Mouse (Mus musculus) adrenal gland, adult (tissue): ENCODE data around the gene 4933412E24Rik.

Source experiments
- DNase-seq, 2 experiments: peaks; one replicate each; pipeline ENCODE4 v3.0.0; 2022 to 2023; ENCODE audit warnings: low spot score in 1 of 2; ENCODE audit not compliant: inconsistent age in 2 of 2

Gene 4933412E24Rik

DNA sequence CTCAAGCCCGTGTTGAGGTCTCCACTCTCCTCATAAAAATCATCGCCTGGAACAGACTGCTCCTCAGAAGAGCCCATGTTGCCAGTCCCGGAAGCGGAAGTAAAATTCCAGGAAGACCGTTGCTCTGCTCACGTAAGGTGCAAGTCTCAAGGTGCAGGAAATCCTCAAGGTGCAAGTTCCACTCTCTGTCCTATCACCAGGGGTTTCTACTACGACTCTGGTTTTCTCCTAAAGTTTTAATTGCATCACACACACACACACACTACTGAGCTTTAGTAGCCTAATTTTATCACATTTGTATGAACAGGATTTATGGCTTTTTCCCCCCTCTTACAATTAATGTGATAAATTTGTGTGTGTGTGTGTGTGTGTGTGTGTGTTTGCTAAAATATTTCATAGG lies at the start of gene 4933412E24Rik:
4933412E24Rik (minus strand) TSS at position 101 of the 400 bp plus-strand sequence.
- no peak for DNase-seq

DNA sequence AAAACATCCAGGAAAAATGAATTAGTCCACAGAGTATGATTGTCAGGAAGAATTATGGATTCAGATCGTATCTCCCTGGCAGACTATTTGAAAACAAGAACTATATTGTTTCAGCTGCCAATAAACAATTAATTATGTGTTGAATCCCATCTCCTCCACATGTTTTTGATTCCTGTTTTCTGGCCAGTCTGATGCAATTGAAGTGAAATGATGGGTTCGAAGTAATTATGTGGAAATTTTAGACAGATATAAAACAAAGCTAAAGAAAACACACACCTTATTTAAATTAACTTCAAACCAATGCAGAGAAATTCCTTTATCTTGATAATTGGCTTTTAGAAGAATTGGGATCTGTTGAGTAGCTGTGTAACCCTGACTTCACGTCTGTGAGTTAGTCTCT lies 14.3 kb upstream of the 4933412E24Rik start:
- DNase-seq, result no peak

DNA sequence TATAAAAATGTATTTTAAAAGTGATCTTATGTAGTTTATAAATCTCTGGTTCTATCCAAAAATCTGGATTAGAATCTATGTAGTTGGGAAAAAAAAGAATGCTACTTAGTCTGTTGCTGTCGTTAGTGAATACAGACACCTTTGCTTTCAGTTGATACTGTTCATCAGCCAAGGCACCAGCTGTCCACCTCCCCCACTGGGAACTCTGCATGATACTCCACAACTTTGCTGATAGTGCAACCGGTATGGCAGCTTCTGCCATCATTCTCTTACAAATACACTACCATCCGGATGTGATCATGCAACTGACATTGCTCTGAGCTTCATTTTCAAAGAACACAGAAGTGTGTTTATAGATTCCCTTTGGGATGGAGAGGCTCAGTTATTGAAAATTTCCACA lies 4.8 kb upstream of the 4933412E24Rik start:
- no peak for DNase-seq

DNA sequence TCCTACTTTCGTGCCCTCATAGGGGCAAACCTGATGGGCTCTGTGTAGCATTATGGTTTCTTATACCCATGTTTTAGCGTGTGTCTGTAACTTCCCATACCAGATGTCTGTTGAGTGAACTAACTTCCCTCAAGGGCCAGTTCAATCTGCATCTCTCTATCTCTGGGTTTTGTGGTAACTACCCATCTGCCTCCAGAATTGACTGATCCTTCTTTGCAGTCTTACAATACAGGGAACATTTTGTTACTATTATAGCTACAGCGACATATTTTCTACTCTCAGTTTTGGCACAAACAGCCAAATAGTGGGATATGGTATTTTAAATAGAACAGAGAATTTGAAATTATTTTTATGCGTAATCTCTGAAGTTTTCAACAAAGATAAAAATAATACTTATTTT lies 6.2 kb downstream of the 4933412E24Rik start:
- DNase-seq, result no peak

DNA sequence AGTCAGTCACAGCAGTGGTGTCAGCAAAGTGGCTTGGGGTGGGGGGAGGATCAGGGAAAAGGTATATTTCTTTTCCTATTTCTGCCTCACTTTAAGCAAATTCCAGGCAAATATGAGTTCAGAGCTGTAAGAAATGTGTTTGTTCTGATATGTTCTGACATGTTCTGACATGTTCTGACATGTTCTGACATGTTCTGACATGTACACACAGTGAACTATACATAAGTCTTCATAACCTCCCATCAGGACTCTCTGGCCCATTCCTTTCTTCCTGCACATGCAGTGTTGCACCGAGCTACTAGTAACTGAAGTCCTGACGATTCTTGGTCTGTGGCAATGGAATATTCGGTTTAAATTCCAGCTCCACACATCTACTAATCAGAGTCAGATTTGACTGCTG lies 6.8 kb downstream of the 4933412E24Rik start:
- DNase-seq, result no peak

DNA sequence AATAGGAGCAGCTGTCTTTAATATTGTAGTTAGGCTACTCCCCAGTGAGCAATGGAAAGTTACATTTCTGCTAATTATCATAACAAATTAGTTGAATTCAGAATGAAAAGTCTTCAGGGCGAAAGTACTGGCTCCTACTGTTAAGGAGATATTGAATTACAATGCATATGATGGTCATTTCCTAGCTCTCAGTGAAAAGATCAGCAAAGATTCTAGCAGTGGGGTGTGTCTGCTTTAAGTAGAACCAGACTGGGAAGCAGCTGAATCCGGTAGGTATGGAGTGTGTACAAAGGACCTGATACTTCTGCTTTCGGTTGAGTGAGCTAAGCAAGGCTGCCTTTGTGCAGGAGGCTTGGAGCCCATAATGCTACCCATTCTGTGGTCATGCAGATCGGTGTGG lies 32.6 kb downstream of the 4933412E24Rik start:
- no peak for DNase-seq

DNA sequence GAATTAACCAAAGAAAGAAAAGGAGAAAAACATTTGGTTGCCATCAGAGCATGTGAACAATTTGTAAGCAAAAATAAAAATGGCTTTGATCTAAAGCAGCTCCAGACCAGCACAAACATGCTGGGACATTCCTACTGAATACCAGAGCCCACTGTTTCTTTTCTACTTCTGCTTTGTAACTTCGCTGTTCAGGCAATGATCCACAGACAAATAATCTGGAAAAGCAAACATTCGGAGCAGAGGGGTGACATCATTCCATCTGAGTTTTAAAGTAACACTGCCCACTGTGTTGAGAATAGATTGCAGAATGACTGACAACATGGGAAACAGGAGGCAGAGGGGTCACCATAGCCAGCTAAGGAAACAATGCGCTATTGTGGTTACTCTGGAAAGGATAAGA lies 41.1 kb downstream of the 4933412E24Rik start:
- no peak for DNase-seq

DNA sequence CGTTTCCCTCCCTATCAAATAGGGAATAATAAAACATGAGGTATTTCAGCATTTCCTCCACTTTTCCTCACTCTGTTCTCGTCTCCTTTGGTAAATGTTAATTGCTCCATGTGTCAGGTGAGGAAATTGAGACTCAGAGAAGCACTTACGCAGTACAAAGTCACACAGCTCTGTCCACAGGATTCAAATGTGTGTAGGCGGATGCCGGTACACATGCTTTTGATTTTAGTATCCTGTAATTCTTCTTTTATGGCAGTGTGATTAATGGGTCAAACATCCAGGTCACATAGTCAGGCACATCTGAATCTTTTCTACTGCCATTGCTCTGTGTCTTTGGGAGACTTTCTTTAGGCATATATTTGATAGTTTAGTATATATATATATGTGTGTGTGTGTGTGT lies 41.8 kb downstream of the 4933412E24Rik start:
- DNase-seq, result no peak

DNA sequence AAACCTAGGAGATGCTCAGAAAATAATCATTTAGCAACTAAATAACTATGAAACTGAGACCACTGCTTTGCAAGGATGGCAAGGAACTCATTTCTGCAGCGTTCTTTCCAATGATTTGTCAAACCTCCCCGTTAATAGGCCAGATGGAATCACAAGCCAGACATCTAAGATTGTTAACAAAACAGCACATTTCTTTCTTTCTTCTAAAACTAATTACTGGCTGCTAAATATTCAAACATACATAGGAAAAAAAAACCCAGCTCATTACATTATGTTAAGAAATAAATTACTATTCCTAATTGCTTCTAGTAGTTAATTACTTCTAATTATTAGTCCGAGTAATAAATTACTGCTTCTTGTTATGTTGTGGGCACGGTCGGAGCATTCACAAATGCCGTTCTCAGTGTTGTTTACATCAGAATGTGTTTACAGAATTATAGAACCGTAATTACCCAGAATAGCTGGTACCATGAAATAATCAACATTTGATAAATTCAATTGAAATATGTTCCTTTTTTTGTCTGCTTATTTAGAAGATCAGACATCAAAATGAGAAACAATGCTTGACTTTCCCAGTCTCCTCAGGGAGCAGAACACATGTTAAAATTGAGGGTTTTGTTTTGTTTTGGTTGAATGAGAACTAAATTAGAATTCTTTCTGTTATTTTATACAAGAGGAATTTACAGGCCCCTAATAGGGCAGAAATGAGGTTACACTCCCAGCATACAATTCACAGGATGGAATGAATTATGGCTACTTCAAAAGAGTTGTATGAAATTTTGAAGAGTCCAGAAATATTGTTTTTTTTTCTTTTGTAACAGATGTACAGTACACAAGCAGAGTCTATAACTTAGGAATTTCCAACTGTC lies 42.5 kb downstream of the 4933412E24Rik start:
- no peak for DNase-seq
